In genomic region chr5:127962656-127963055, GRCm38 (mm10) we compare ENCODE assay signal across 22 mouse cellular contexts.
A peak's percentile ranks its signal among the peaks of the same experiment; 100 is the strongest.
DNase-seq lines count a peak whose midpoint lies in the region; ATAC-seq lines count a peak whose summit lies in the region.
"Had no signal": no experiment of that assay in that cellular context is flagged by ENCODE, and none has a peak within 500 bp of the region (broad histone marks: within the 10 kb centered on the region; RNA-seq: fewer than 3 reads in every experiment).

No protein-coding gene starts in this region.

- H3K4me2 ChIP-seq in heart, embryonic 12.5 days: no peak overlapping the region
- H3K4me2 ChIP-seq: embryonic facial prominence, embryonic 15.5 days; heart, embryonic 11.5 days; hindbrain, embryonic 14.5 days had no signal

- no peak overlapping the region for H3K4me3 ChIP-seq in heart, embryonic 12.5 days
- H3K4me3 ChIP-seq: embryonic facial prominence, embryonic 15.5 days; erythroblast, embryonic 14.5 days; forebrain, embryonic 10.5 days; heart, adult 2 months; hindbrain, embryonic 10.5 days had no signal

- no peak overlapping the region for H3K27ac ChIP-seq in heart, embryonic 12.5 days (ENCODE audit: poor library complexity, severe bottlenecking)
- H3K27ac ChIP-seq: embryonic facial prominence, embryonic 15.5 days; forebrain, embryonic 10.5 days; heart, adult 2 months; hindbrain, embryonic 10.5 days; hindbrain, embryonic 14.5 days had no signal

- H3K9ac ChIP-seq in heart, embryonic 12.5 days: no peak overlapping the region
- H3K9ac ChIP-seq: embryonic facial prominence, embryonic 15.5 days; hindbrain, embryonic 14.5 days had no signal

- no peak for ATAC-seq in heart, embryonic 12.5 days (ENCODE audit: insufficient number of reproducible peaks, low FRiP score)
- ATAC-seq: forebrain, embryonic 14.5 days had no signal

- DNase-seq in heart, adult 11 months: peak; percentile 33
- peak; percentile 41 for DNase-seq in layer of hippocampus, adult 9-11 months
- DNase-seq in layer of hippocampus, postnatal 14 days (ENCODE audit: low spot score in 2 of 2): no peak
- peak; percentile 34 for DNase-seq in right cerebral cortex, postnatal 25 days
- no peak for DNase-seq in right cerebral cortex, postnatal 14 days
- no peak for DNase-seq in natural killer cell, adult 2 months (ENCODE audit: low spot score in 2 of 2)
- DNase-seq: adrenal gland, adult 2 months; adrenal gland, postnatal 25 days; cerebellum, adult 11 months; cerebellum, adult 8-10 months; cerebellum, postnatal 14 days; embryo, embryonic 11 days; gastrocnemius, postnatal 10 days; heart, adult 2 months had no signal

- no peaks in the 10 kb centered on the region for H3K27me3 ChIP-seq in heart, embryonic 12.5 days (replicated peaks)
- H3K27me3 ChIP-seq: embryonic facial prominence, embryonic 15.5 days had no signal

- H3K36me3 ChIP-seq in heart, embryonic 12.5 days: no peaks in the 10 kb centered on the region
- H3K36me3 ChIP-seq: embryonic facial prominence, embryonic 15.5 days; forebrain, embryonic 10.5 days; hindbrain, embryonic 10.5 days had no signal

- H3K4me1 ChIP-seq in heart, embryonic 12.5 days (replicated peaks): no peaks in the 10 kb centered on the region
- H3K4me1 ChIP-seq: embryonic facial prominence, embryonic 15.5 days; forebrain, embryonic 10.5 days; hindbrain, embryonic 10.5 days had no signal

- WGBS in heart, embryonic 12.5 days: 84% methylated on average over 4 of the region's 4 CpGs

- peaks cover 20% of the 10 kb centered on the region; the same call in 1 of the 2 replicates for H3K9me3 ChIP-seq in heart, embryonic 12.5 days (replicated peaks)
- H3K9me3 ChIP-seq: embryonic facial prominence, embryonic 15.5 days; hindbrain, embryonic 10.5 days had no signal

Comparison
In these comparisons a context has a peak if more than half of its experiments do, and no peak if none do; other contexts are left out.
1. DNase-seq: peak in heart, adult 11 months (single experiment), layer of hippocampus, adult 9-11 months (single experiment) and right cerebral cortex, postnatal 25 days (single experiment); none in layer of hippocampus, postnatal 14 days (0 of 2), right cerebral cortex, postnatal 14 days (single experiment) and natural killer cell, adult 2 months (0 of 2).